Mouse (Mus musculus): ENCODE measurements around the gene Magi1. TPM values are rescaled to one million over a fixed set of nuclear protein-coding genes. Genes with fewer than 3 reads are reported as not detected.

The Magi1 gene
- polyA plus RNA-seq, 1 experiment = 39.5 TPM

DNA sequence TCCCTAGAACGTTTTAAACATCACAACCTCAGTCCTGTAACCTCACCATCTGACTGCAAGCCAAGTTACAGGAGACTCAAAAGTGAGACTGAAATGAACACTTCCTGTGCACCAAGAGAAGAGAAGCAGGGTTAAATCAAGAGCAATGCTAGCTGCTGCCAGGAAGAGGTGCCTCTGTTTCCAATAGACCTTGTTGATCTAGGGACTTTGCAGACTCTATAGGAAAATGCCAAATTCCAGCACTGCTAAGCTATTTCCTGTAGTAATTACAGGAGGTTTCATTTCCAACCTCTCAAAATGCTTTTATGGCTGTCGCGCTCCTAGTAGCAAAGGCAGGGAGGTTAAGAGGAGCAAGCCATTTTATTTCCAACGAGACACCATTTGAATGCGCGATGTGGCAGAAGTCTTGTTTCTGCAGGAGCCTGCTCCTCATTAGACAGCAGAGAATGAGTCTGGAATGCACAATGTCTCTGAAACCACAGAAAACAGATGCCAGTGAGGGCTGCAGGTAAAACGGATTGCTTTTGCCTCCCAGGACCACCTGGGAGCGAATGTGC is 222.2 kb downstream of the Magi1 start:
- Histone ChIP-seq H3K4me3 (replicated peaks; ENCODE audit: insufficient read depth, low read depth, low read length) (no peak overlapping the region), H3K27me3 (ENCODE audit: control insufficient read depth, insufficient read depth, low read length) (no peaks in the 10 kb centered on the region), H3K27ac (ENCODE audit: insufficient read depth, low read length) (no peak overlapping the region), H3K4me1 (ENCODE audit: control insufficient read depth, insufficient read depth, low read length) (no peaks in the 10 kb centered on the region)
- 86% methylated on average over 8 of the region's 8 CpGs for WGBS
- no peak for DNase-seq
- TF ChIP-seq POLR2A (IDR thresholded peaks at IDR 0.05; ENCODE audit: borderline replicate concordance, insufficient read depth, low read length) (no peak), CTCF (IDR thresholded peaks at IDR 0.05; ENCODE audit: borderline replicate concordance, insufficient read depth, low read depth, low read length) (no peak)

DNA sequence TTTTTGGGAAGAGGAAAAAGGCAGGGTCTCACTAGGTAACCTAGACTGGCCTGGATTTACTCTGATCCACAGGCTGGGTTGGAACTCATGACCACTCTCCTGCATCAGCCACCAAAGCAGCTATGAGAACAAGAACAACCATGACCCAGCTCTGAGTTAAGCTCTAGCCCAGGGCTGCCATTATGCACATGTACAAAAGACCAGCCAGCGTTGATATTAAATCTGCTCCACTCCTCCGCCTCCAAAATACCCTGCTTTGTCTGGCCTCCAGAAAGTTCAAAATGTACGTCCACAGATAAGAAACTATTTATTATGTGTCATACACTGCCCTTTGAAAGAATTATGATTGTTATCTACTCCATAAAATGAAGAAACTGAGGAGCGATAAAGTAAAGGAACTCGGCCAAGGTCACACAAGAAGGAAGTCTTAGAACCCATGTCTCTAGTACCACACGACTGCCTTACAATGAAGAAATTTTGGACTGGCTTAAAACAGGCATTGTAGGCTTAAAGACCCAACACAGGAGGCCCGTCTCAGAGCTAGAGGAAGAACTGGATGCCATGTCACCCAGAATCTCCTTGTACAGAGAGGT is 223.0 kb downstream of the Magi1 start:
- DNase-seq = no peak
- TF ChIP-seq POLR2A (IDR thresholded peaks at IDR 0.05; ENCODE audit: borderline replicate concordance, insufficient read depth, low read length) (no peak), CTCF (IDR thresholded peaks at IDR 0.05; ENCODE audit: borderline replicate concordance, insufficient read depth, low read depth, low read length) (no peak)
- WGBS = 96% methylated on average over 7 of the region's 7 CpGs
- Histone ChIP-seq H3K4me1 (ENCODE audit: control insufficient read depth, insufficient read depth, low read length) (no peaks in the 10 kb centered on the region), H3K4me3 (replicated peaks; ENCODE audit: insufficient read depth, low read depth, low read length) (no peak overlapping the region), H3K27me3 (ENCODE audit: control insufficient read depth, insufficient read depth, low read length) (no peaks in the 10 kb centered on the region), H3K27ac (ENCODE audit: insufficient read depth, low read length) (no peak overlapping the region)

GRCm38 (mm10) chr6:94059090-94059489 is 224.6 kb downstream of the Magi1 start:
- Histone ChIP-seq H3K27me3 (ENCODE audit: control insufficient read depth, insufficient read depth, low read length) (no peaks in the 10 kb centered on the region), H3K27ac (ENCODE audit: insufficient read depth, low read length) (no peak overlapping the region), H3K4me3 (replicated peaks; ENCODE audit: insufficient read depth, low read depth, low read length) (no peak overlapping the region), H3K4me1 (ENCODE audit: control insufficient read depth, insufficient read depth, low read length) (no peaks in the 10 kb centered on the region)
- 94% methylated on average over 2 of the region's 2 CpGs for WGBS
- DNase-seq = no peak
- no peak for TF ChIP-seq CTCF (IDR thresholded peaks at IDR 0.05; ENCODE audit: borderline replicate concordance, insufficient read depth, low read depth, low read length)
- TF ChIP-seq POLR2A (IDR thresholded peaks at IDR 0.05; ENCODE audit: borderline replicate concordance, insufficient read depth, low read length) = no peak

GRCm38 (mm10) chr6:94053920-94054319 is 229.8 kb downstream of the Magi1 start:
- WGBS = 38% methylated on average over 1 of the region's 1 CpGs
- H3K27ac ChIP-seq (ENCODE audit: insufficient read depth, low read length) = no peak overlapping the region
- no peak overlapping the region for H3K4me3 ChIP-seq (replicated peaks; ENCODE audit: insufficient read depth, low read depth, low read length)
- no peak for TF ChIP-seq POLR2A (IDR thresholded peaks at IDR 0.05; ENCODE audit: borderline replicate concordance, insufficient read depth, low read length)
- TF ChIP-seq CTCF (IDR thresholded peaks at IDR 0.05; ENCODE audit: borderline replicate concordance, insufficient read depth, low read depth, low read length) = peak; percentile 25; the same call in 1 of the 2 replicates
- no peaks in the 10 kb centered on the region for H3K27me3 ChIP-seq (ENCODE audit: control insufficient read depth, insufficient read depth, low read length)
- no peaks in the 10 kb centered on the region; the same call in 1 of the 2 replicates for H3K4me1 ChIP-seq (ENCODE audit: control insufficient read depth, insufficient read depth, low read length)
- DNase-seq = peak; percentile 32 to 34

GRCm38 (mm10) chr6:94045180-94045579 is 238.5 kb downstream of the Magi1 start:
- TF ChIP-seq CTCF (IDR thresholded peaks at IDR 0.05; ENCODE audit: borderline replicate concordance, insufficient read depth, low read depth, low read length) (no peak), POLR2A (IDR thresholded peaks at IDR 0.05; ENCODE audit: borderline replicate concordance, insufficient read depth, low read length) (no peak)
- Histone ChIP-seq H3K27me3 (ENCODE audit: control insufficient read depth, insufficient read depth, low read length) (no peaks in the 10 kb centered on the region), H3K27ac (ENCODE audit: insufficient read depth, low read length) (no peak overlapping the region), H3K4me3 (replicated peaks; ENCODE audit: insufficient read depth, low read depth, low read length) (no peak overlapping the region), H3K4me1 (ENCODE audit: control insufficient read depth, insufficient read depth, low read length) (no peaks in the 10 kb centered on the region)
- WGBS = 85% methylated on average over 4 of the region's 4 CpGs
- no peak for DNase-seq

GRCm38 (mm10) chr6:94043461-94043860 is 240.3 kb downstream of the Magi1 start:
- no peak for DNase-seq
- H3K4me3 ChIP-seq (replicated peaks; ENCODE audit: insufficient read depth, low read depth, low read length) = no peak overlapping the region
- H3K4me1 ChIP-seq (ENCODE audit: control insufficient read depth, insufficient read depth, low read length) = no peaks in the 10 kb centered on the region
- no peaks in the 10 kb centered on the region for H3K27me3 ChIP-seq (ENCODE audit: control insufficient read depth, insufficient read depth, low read length)
- 77% methylated on average over 7 of the region's 7 CpGs for WGBS
- TF ChIP-seq CTCF (IDR thresholded peaks at IDR 0.05; ENCODE audit: borderline replicate concordance, insufficient read depth, low read depth, low read length) (no peak), POLR2A (IDR thresholded peaks at IDR 0.05; ENCODE audit: borderline replicate concordance, insufficient read depth, low read length) (no peak)
- H3K27ac ChIP-seq (ENCODE audit: insufficient read depth, low read length) = no peak overlapping the region

DNA sequence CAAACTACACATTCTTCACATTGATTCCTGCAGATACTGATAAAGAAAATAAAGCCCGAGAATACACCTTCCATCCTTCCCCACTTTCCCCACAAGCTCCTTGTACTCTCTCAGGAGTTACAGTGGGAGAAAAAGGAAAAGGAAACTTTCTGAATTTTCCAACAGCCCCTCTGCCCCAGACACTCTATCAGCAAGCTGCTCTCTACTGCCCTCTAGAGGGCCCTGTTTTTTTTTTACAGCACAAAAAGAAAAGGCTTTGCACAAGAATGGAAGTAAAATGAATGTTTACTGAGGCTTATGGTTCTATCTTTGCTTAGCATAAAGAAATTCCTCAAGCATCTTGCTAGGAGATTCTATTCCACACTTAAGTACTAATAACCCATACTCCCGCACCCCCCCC is 243.6 kb downstream of the Magi1 start:
- Histone ChIP-seq H3K27ac (ENCODE audit: insufficient read depth, low read length) (no peak overlapping the region), H3K27me3 (ENCODE audit: control insufficient read depth, insufficient read depth, low read length) (no peaks in the 10 kb centered on the region), H3K4me3 (replicated peaks; ENCODE audit: insufficient read depth, low read depth, low read length) (no peak overlapping the region), H3K4me1 (ENCODE audit: control insufficient read depth, insufficient read depth, low read length) (no peaks in the 10 kb centered on the region)
- TF ChIP-seq POLR2A (IDR thresholded peaks at IDR 0.05; ENCODE audit: borderline replicate concordance, insufficient read depth, low read length) (no peak), CTCF (IDR thresholded peaks at IDR 0.05; ENCODE audit: borderline replicate concordance, insufficient read depth, low read depth, low read length) (0 out of 2 replicates have a peak, but pooled peaks have one; percentile 18)
- no peak for DNase-seq
- 78% methylated on average over 2 of the region's 2 CpGs for WGBS

GRCm38 (mm10) chr6:94038897-94039296 is 244.8 kb downstream of the Magi1 start:
- no peak overlapping the region for H3K27ac ChIP-seq (ENCODE audit: insufficient read depth, low read length)
- TF ChIP-seq CTCF (IDR thresholded peaks at IDR 0.05; ENCODE audit: borderline replicate concordance, insufficient read depth, low read depth, low read length) (no peak), POLR2A (IDR thresholded peaks at IDR 0.05; ENCODE audit: borderline replicate concordance, insufficient read depth, low read length) (no peak)
- no peaks in the 10 kb centered on the region for H3K27me3 ChIP-seq (ENCODE audit: control insufficient read depth, insufficient read depth, low read length)
- no peaks in the 10 kb centered on the region for H3K4me1 ChIP-seq (ENCODE audit: control insufficient read depth, insufficient read depth, low read length)
- DNase-seq = no peak
- no peak overlapping the region for H3K4me3 ChIP-seq (replicated peaks; ENCODE audit: insufficient read depth, low read depth, low read length)
- WGBS = 97% methylated on average over 3 of the region's 3 CpGs

Data from cerebellum, adult 2 months (tissue).